Mouse (Mus musculus): ENCODE data around the gene Tecta.

DNA sequence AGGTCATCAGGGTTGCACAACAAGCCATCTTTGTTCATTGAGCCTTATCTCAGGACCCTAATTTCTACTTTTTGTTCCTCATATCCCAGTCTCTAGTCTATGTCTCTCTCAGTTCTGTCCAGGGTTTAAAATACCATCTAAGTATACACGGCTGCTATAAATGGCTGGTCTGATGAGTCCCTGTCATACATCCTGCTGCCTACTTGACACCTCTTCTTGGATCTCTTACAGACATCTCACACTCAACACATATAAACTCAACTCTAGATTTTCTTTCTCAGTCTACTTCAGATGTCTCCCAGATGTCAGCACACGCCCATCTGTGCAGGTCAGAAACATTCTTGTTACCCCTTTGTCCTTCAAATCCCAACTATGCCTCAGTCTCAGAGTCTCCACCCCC, 78.3 kb downstream of the Tecta start:
- TF ChIP-seq POLR2A (IDR thresholded peaks at IDR 0.05; ENCODE audit: insufficient read length, low read depth) (no peak), MYOD1 (IDR thresholded peaks at IDR 0.05; ENCODE audit: control insufficient read depth in 1 of 3, insufficient read length in 2 of 3, low read depth in 2 of 3) (no peak), USF1 (IDR thresholded peaks at IDR 0.05; ENCODE audit: low read depth) (no peak), TCF12 (IDR thresholded peaks at IDR 0.05; ENCODE audit: insufficient read depth, poor library complexity, severe bottlenecking) (no peak), MAX (IDR thresholded peaks at IDR 0.05; ENCODE audit: low read depth) (no peak), E2F4 (IDR thresholded peaks at IDR 0.05; ENCODE audit: insufficient read depth) (no peak), POLR2AphosphoS2 (IDR thresholded peaks at IDR 0.05; ENCODE audit: insufficient read length, low read depth) (no peak), REST (IDR thresholded peaks at IDR 0.05; ENCODE audit: insufficient read depth, insufficient read length) (no peak)

All from myocyte (in vitro differentiated cells).